Comparison of ENCODE assay signal across 19 mouse cellular contexts in genomic region chr15:40280551-40280950, GRCm38 (mm10).
DNase-seq lines count a peak whose midpoint lies in the region; ATAC-seq and TF ChIP-seq lines count a peak whose summit lies in the region.
"Had no signal": no experiment of that assay in that cellular context is flagged by ENCODE, and none has a peak within 500 bp of the region (broad histone marks: within the 10 kb centered on the region; RNA-seq: fewer than 3 reads in every experiment).

No protein-coding gene starts in this region.

- no peak overlapping the region for H3K9ac ChIP-seq in forebrain, postnatal 0 days
- H3K9ac ChIP-seq: midbrain, embryonic 13.5 days; neural tube, embryonic 13.5 days; stomach, embryonic 15.5 days had no signal

- no peaks in the 10 kb centered on the region for H3K9me3 ChIP-seq in forebrain, postnatal 0 days (ENCODE audit: low read length)
- H3K9me3 ChIP-seq: midbrain, embryonic 13.5 days; neural tube, embryonic 13.5 days; stomach, embryonic 15.5 days had no signal

- peak; percentile 71 for ATAC-seq in forebrain, postnatal 0 days
- ATAC-seq in granulocyte monocyte progenitor cell, adult 5-6 weeks (replicated peaks; ENCODE audit: poor library complexity, severe bottlenecking): no peak
- ATAC-seq: midbrain, embryonic 13.5 days had no signal

- no peaks in the 10 kb centered on the region for H3K27me3 ChIP-seq in forebrain, postnatal 0 days (ENCODE audit: insufficient read depth, low read length)
- H3K27me3 ChIP-seq: midbrain, embryonic 13.5 days; neural tube, embryonic 13.5 days; stomach, embryonic 15.5 days had no signal

- H3K4me1 ChIP-seq in forebrain, postnatal 0 days (ENCODE audit: insufficient read depth): no peaks in the 10 kb centered on the region
- H3K4me1 ChIP-seq: midbrain, embryonic 13.5 days; neural tube, embryonic 13.5 days; stomach, embryonic 15.5 days had no signal

- intact Hi-C loops in left cerebral cortex, postnatal 14 days (cut with DNase I): no loop called here
- intact Hi-C loops in left cerebral cortex, adult 2 months (cut with DNase I): no loop called here

- H3K4me2 ChIP-seq in forebrain, postnatal 0 days (ENCODE audit: low read depth): no peak overlapping the region
- H3K4me2 ChIP-seq: liver, embryonic 11.5 days; midbrain, embryonic 13.5 days; neural tube, embryonic 13.5 days; stomach, embryonic 15.5 days had no signal

- TF ChIP-seq CTCF in left cerebral cortex, adult 2 months (IDR thresholded peaks at IDR 0.05): no peak
- TF ChIP-seq CTCF in forebrain, postnatal 0 days (IDR thresholded peaks at IDR 0.05; ENCODE audit: low read depth): no peak

- no peaks in the 10 kb centered on the region for H3K36me3 ChIP-seq in forebrain, postnatal 0 days (ENCODE audit: insufficient read depth)
- H3K36me3 ChIP-seq: midbrain, embryonic 13.5 days; neural tube, embryonic 13.5 days; stomach, embryonic 15.5 days had no signal

- no peak overlapping the region for H3K4me3 ChIP-seq in left cerebral cortex, adult 2 months
- no peak overlapping the region for H3K4me3 ChIP-seq in forebrain, postnatal 0 days (ENCODE audit: low read depth, low read length)
- H3K4me3 ChIP-seq: midbrain, embryonic 13.5 days; neural tube, embryonic 13.5 days; stomach, embryonic 15.5 days had no signal

- no peak overlapping the region for H3K27ac ChIP-seq in left cerebral cortex, adult 2 months
- peak overlapping the region; percentile 57; the same call in 1 of the 2 replicates for H3K27ac ChIP-seq in forebrain, postnatal 0 days (ENCODE audit: low read depth, low read length)
- H3K27ac ChIP-seq: midbrain, embryonic 13.5 days; neural tube, embryonic 13.5 days; stomach, embryonic 15.5 days had no signal

- DNase-seq in left cerebral cortex, postnatal 14 days (ENCODE audit: low spot score in 2 of 2): peak; percentile 3 to 29
- no peak for DNase-seq in left cerebral cortex, adult 2 months (ENCODE audit: extremely low spot score in 1 of 2, low spot score in 2 of 2)
- DNase-seq in forebrain, postnatal 0 days: peak; percentile 77
- peak; percentile 44 for DNase-seq in layer of hippocampus, adult 9-10 months (ENCODE audit: low spot score)
- no peak for DNase-seq in kidney, adult 8-10 months
- no peak for DNase-seq in testis, postnatal 10 days (ENCODE audit: low spot score)
- DNase-seq: adrenal gland, adult 2 months; cerebellum, postnatal 36 days; gastrocnemius, postnatal 10 days; kidney, adult 11 months; kidney, postnatal 10 days; lung, adult 18-20 months; lung, postnatal 14 days; right cerebral cortex, adult 18-20 months had no signal

Comparison
In these comparisons a context has a peak if more than half of its experiments do, and no peak if none do; other contexts are left out.
1. DNase-seq: peak in left cerebral cortex, postnatal 14 days (2 of 2), forebrain, postnatal 0 days (single experiment) and layer of hippocampus, adult 9-10 months (single experiment); none in left cerebral cortex, adult 2 months (0 of 2), kidney, adult 8-10 months (0 of 2) and testis, postnatal 10 days (single experiment).